Mouse (Mus musculus): ENCODE results near the gene Khdc1c.

DNA sequence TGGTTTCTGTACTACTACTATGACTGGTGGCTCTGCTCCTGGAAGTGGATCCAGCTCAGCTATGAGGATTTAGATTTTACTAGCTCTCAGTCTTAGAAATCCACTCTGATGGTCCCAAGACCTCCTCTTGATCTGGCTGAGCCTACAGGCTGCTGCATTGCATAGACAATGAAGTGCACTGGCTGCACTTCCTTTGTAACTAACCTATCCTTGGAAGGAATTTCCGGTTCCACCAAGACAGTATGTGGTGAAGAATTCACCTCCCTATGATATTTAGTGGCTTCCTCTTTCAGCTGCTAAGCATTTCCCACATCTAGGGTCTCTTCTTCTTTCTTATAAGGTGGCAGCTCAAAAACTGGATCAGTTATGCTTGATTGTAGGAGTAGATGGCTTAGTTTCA lies 43.5 kb upstream of the Khdc1c start:
- TF ChIP-seq POLR2A (IDR thresholded peaks at IDR 0.05; ENCODE audit: borderline replicate concordance, extremely low read depth, insufficient read depth, insufficient read length, poor library complexity, severe bottlenecking), result no peak
- TF ChIP-seq CTCF (IDR thresholded peaks at IDR 0.05; ENCODE audit: borderline replicate concordance, extremely low read depth, insufficient read depth, insufficient read length), result no peak

Measured in brain, embryonic 14.5 days (tissue).